Mouse (Mus musculus): ENCODE data around the gene Ica1l. TPM values are rescaled to one million over a fixed set of nuclear protein-coding genes. Genes with fewer than 3 reads are reported as not detected.

The Ica1l gene
- polyA plus RNA-seq, 1 experiment = 27.7 TPM

GRCm38 (mm10) chr1:59959941-59960340 lies 83.0 kb downstream of the Ica1l start:
- TF ChIP-seq POLR2A (IDR thresholded peaks at IDR 0.05; ENCODE audit: borderline replicate concordance, extremely low read depth, insufficient read depth, insufficient read length, poor library complexity, severe bottlenecking) = no peak
- TF ChIP-seq CTCF (IDR thresholded peaks at IDR 0.05; ENCODE audit: borderline replicate concordance, extremely low read depth, insufficient read depth, insufficient read length) = no peak
- DNase-seq (ENCODE audit: low read depth) = no peak

GRCm38 (mm10) chr1:59957206-59957605 lies 85.8 kb downstream of the Ica1l start:
- no peak for DNase-seq (ENCODE audit: low read depth)
- no peak for TF ChIP-seq POLR2A (IDR thresholded peaks at IDR 0.05; ENCODE audit: borderline replicate concordance, extremely low read depth, insufficient read depth, insufficient read length, poor library complexity, severe bottlenecking)
- no peak for TF ChIP-seq CTCF (IDR thresholded peaks at IDR 0.05; ENCODE audit: borderline replicate concordance, extremely low read depth, insufficient read depth, insufficient read length)

GRCm38 (mm10) chr1:59947509-59947908 lies 95.5 kb downstream of the Ica1l start:
- TF ChIP-seq CTCF (IDR thresholded peaks at IDR 0.05; ENCODE audit: borderline replicate concordance, extremely low read depth, insufficient read depth, insufficient read length) (no peak), POLR2A (IDR thresholded peaks at IDR 0.05; ENCODE audit: borderline replicate concordance, extremely low read depth, insufficient read depth, insufficient read length, poor library complexity, severe bottlenecking) (no peak)
- no peak for DNase-seq (ENCODE audit: low read depth)

GRCm38 (mm10) chr1:59945969-59946368 lies 97.0 kb downstream of the Ica1l start:
- TF ChIP-seq CTCF (IDR thresholded peaks at IDR 0.05; ENCODE audit: borderline replicate concordance, extremely low read depth, insufficient read depth, insufficient read length) (no peak), POLR2A (IDR thresholded peaks at IDR 0.05; ENCODE audit: borderline replicate concordance, extremely low read depth, insufficient read depth, insufficient read length, poor library complexity, severe bottlenecking) (no peak)
- no peak for DNase-seq (ENCODE audit: low read depth)

GRCm38 (mm10) chr1:59943825-59944224 lies 99.2 kb downstream of the Ica1l start:
- no peak for DNase-seq (ENCODE audit: low read depth)

GRCm38 (mm10) chr1:59942057-59942790 lies 100.8 kb downstream of the Ica1l start:
- DNase-seq (ENCODE audit: low read depth) = no peak

More at GRCm38 (mm10) chr1:59943825-59944224, 99.2 kb downstream of the Ica1l start:
- TF ChIP-seq CTCF (IDR thresholded peaks at IDR 0.05; ENCODE audit: borderline replicate concordance, extremely low read depth, insufficient read depth, insufficient read length) (no peak), POLR2A (IDR thresholded peaks at IDR 0.05; ENCODE audit: borderline replicate concordance, extremely low read depth, insufficient read depth, insufficient read length, poor library complexity, severe bottlenecking) (no peak)

GRCm38 (mm10) chr1:59941063-59941462 lies 101.9 kb downstream of the Ica1l start:
- no peak for TF ChIP-seq POLR2A (IDR thresholded peaks at IDR 0.05; ENCODE audit: borderline replicate concordance, extremely low read depth, insufficient read depth, insufficient read length, poor library complexity, severe bottlenecking)
- no peak for DNase-seq (ENCODE audit: low read depth)

More at GRCm38 (mm10) chr1:59942057-59942790, 100.8 kb downstream of the Ica1l start:
- TF ChIP-seq CTCF (IDR thresholded peaks at IDR 0.05; ENCODE audit: borderline replicate concordance, extremely low read depth, insufficient read depth, insufficient read length) (no peak), POLR2A (IDR thresholded peaks at IDR 0.05; ENCODE audit: borderline replicate concordance, extremely low read depth, insufficient read depth, insufficient read length, poor library complexity, severe bottlenecking) (no peak)

- DNase-seq (ENCODE audit: low read depth) = no peak
- no peak for TF ChIP-seq CTCF (IDR thresholded peaks at IDR 0.05; ENCODE audit: borderline replicate concordance, extremely low read depth, insufficient read depth, insufficient read length)
Measured at GRCm38 (mm10) chr1:59932991-59933390, 110.0 kb downstream of the Ica1l start.

Other genes starting within 250 kb of the Ica1l start
- gene Fam117b, start 130.2 kb downstream of the Ica1l start, polyA plus RNA-seq (2012; rRNA removed) = 42.6 and 71.0 TPM in 2 replicates
- 7.1 and 8.3 TPM in 2 replicates for gene Carf, start 55.1 kb upstream of the Ica1l start, polyA plus RNA-seq (2012; rRNA removed)
- gene Wdr12, start 55.5 kb upstream of the Ica1l start, polyA plus RNA-seq (2012; rRNA removed) = 18.5 and 19.0 TPM in 2 replicates
- 7.5 and 8.5 TPM in 2 replicates for gene Nbeal1, start 137.4 kb upstream of the Ica1l start, polyA plus RNA-seq (2012; rRNA removed)